Mouse (Mus musculus): ENCODE measurements around the gene 4933424G06Rik. TPM values are rescaled to one million over a fixed set of nuclear protein-coding genes. Genes with fewer than 3 reads are reported as not detected.

4933424G06Rik gene
- polyA plus RNA-seq, 1 experiment from 2014 or later, result not detected

GRCm38 (mm10) chr1:36770998-36771397 lies 61.0 kb downstream of the 4933424G06Rik start:
- 55% methylated on average over 26 of the region's 27 CpGs for WGBS (ENCODE audit: missing documents)

GRCm38 (mm10) chr1:36772198-36772934 lies 62.4 kb downstream of the 4933424G06Rik start:
- no peak overlapping the region for H3K4me3 ChIP-seq (ENCODE audit: inconsistent target)
- H3K36me3 ChIP-seq (ENCODE audit: inconsistent target), result no peaks in the 10 kb centered on the region
- no peak overlapping the region for H3K27ac ChIP-seq
- no peaks in the 10 kb centered on the region for H3K79me2 ChIP-seq (ENCODE audit: inconsistent target)
- 93% methylated on average over 9 of the region's 9 CpGs for WGBS (ENCODE audit: missing documents)

More at GRCm38 (mm10) chr1:36770998-36771397, 61.0 kb downstream of the 4933424G06Rik start:
- Histone ChIP-seq H3K36me3 (ENCODE audit: inconsistent target) (no peaks in the 10 kb centered on the region), H3K79me2 (ENCODE audit: inconsistent target) (no peaks in the 10 kb centered on the region), H3K27ac (no peak overlapping the region), H3K4me3 (ENCODE audit: inconsistent target) (no peak overlapping the region)

- no peak overlapping the region for H3K27ac ChIP-seq
- 86% methylated on average over 13 of the region's 13 CpGs for WGBS (ENCODE audit: missing documents)
- H3K4me3 ChIP-seq (ENCODE audit: inconsistent target), result no peak overlapping the region
- H3K36me3 ChIP-seq (ENCODE audit: inconsistent target), result no peaks in the 10 kb centered on the region
- no peaks in the 10 kb centered on the region for H3K79me2 ChIP-seq (ENCODE audit: inconsistent target)
These were observed 70.8 kb downstream of the 4933424G06Rik start for GRCm38 (mm10) chr1:36780793-36781192.

- Histone ChIP-seq H3K36me3 (ENCODE audit: inconsistent target) (no peaks in the 10 kb centered on the region), H3K79me2 (ENCODE audit: inconsistent target) (no peaks in the 10 kb centered on the region), H3K27ac (no peak overlapping the region), H3K4me3 (ENCODE audit: inconsistent target) (no peak overlapping the region)
- 95% methylated on average over 11 of the region's 11 CpGs for WGBS (ENCODE audit: missing documents)
These were observed 72.5 kb downstream of the 4933424G06Rik start for GRCm38 (mm10) chr1:36782476-36782875.

- H3K27ac ChIP-seq, result no peak overlapping the region
- no peaks in the 10 kb centered on the region for H3K79me2 ChIP-seq (ENCODE audit: inconsistent target)
- peak overlapping the region; percentile 22 for H3K4me3 ChIP-seq (ENCODE audit: inconsistent target)
- H3K36me3 ChIP-seq (ENCODE audit: inconsistent target), result no peaks in the 10 kb centered on the region
- WGBS (ENCODE audit: missing documents), result 4% methylated on average over 20 of the region's 20 CpGs
These were observed 74.6 kb downstream of the 4933424G06Rik start for GRCm38 (mm10) chr1:36784365-36785134.

GRCm38 (mm10) chr1:36785238-36785641 lies 75.3 kb downstream of the 4933424G06Rik start:
- 5% methylated on average over 16 of the region's 16 CpGs for WGBS (ENCODE audit: missing documents)
- H3K27ac ChIP-seq, result no peak overlapping the region
- H3K79me2 ChIP-seq (ENCODE audit: inconsistent target), result no peaks in the 10 kb centered on the region
- no peaks in the 10 kb centered on the region for H3K36me3 ChIP-seq (ENCODE audit: inconsistent target)
- H3K4me3 ChIP-seq (ENCODE audit: inconsistent target), result peak overlapping the region; percentile 22

- WGBS (ENCODE audit: missing documents), result 95% methylated on average over 6 of the region's 7 CpGs
- Histone ChIP-seq H3K79me2 (ENCODE audit: inconsistent target) (no peaks in the 10 kb centered on the region), H3K27ac (no peak overlapping the region), H3K36me3 (ENCODE audit: inconsistent target) (no peaks in the 10 kb centered on the region), H3K4me3 (ENCODE audit: inconsistent target) (no peak overlapping the region)
These were observed 76.4 kb downstream of the 4933424G06Rik start for GRCm38 (mm10) chr1:36786377-36786776.

GRCm38 (mm10) chr1:36789416-36789815 lies 79.5 kb downstream of the 4933424G06Rik start:
- 49% methylated on average over 8 of the region's 8 CpGs for WGBS (ENCODE audit: missing documents)
- Histone ChIP-seq H3K36me3 (ENCODE audit: inconsistent target) (peaks cover 25% of the 10 kb centered on the region), H3K27ac (no peak overlapping the region), H3K4me3 (ENCODE audit: inconsistent target) (no peak overlapping the region), H3K79me2 (ENCODE audit: inconsistent target) (no peaks in the 10 kb centered on the region)

GRCm38 (mm10) chr1:36796711-36797110 lies 86.8 kb downstream of the 4933424G06Rik start:
- no peaks in the 10 kb centered on the region for H3K79me2 ChIP-seq (ENCODE audit: inconsistent target)
- no peak overlapping the region for H3K27ac ChIP-seq
- no peak overlapping the region for H3K4me3 ChIP-seq (ENCODE audit: inconsistent target)
- WGBS (ENCODE audit: missing documents), result 92% methylated on average over 7 of the region's 7 CpGs
- H3K36me3 ChIP-seq (ENCODE audit: inconsistent target), result peaks cover 90% of the 10 kb centered on the region

GRCm38 (mm10) chr1:36797481-36797880 lies 87.5 kb downstream of the 4933424G06Rik start:
- Histone ChIP-seq H3K4me3 (ENCODE audit: inconsistent target) (no peak overlapping the region), H3K79me2 (ENCODE audit: inconsistent target) (no peaks in the 10 kb centered on the region), H3K36me3 (ENCODE audit: inconsistent target) (peaks cover 91% of the 10 kb centered on the region), H3K27ac (no peak overlapping the region)
- WGBS (ENCODE audit: missing documents), result 17% methylated on average over 10 of the region's 10 CpGs

- WGBS (ENCODE audit: missing documents), result 88% methylated on average over 3 of the region's 3 CpGs
- no peak overlapping the region for H3K4me3 ChIP-seq (ENCODE audit: inconsistent target)
- H3K27ac ChIP-seq, result no peak overlapping the region
- no peaks in the 10 kb centered on the region for H3K79me2 ChIP-seq (ENCODE audit: inconsistent target)
- H3K36me3 ChIP-seq (ENCODE audit: inconsistent target), result peaks cover 72% of the 10 kb centered on the region
These were observed 90.5 kb downstream of the 4933424G06Rik start for GRCm38 (mm10) chr1:36800379-36801011.

- 96% methylated on average over 9 of the region's 9 CpGs for WGBS (ENCODE audit: missing documents)
These were observed 94.3 kb downstream of the 4933424G06Rik start for GRCm38 (mm10) chr1:36804259-36804658.

GRCm38 (mm10) chr1:36804833-36805232 lies 94.9 kb downstream of the 4933424G06Rik start:
- Histone ChIP-seq H3K36me3 (ENCODE audit: inconsistent target) (peaks cover 61% of the 10 kb centered on the region), H3K27ac (no peak overlapping the region), H3K4me3 (ENCODE audit: inconsistent target) (no peak overlapping the region), H3K79me2 (ENCODE audit: inconsistent target) (no peaks in the 10 kb centered on the region)
- 95% methylated on average over 4 of the region's 4 CpGs for WGBS (ENCODE audit: missing documents)

More at GRCm38 (mm10) chr1:36804259-36804658, 94.3 kb downstream of the 4933424G06Rik start:
- Histone ChIP-seq H3K27ac (no peak overlapping the region), H3K79me2 (ENCODE audit: inconsistent target) (no peaks in the 10 kb centered on the region), H3K36me3 (ENCODE audit: inconsistent target) (peaks cover 61% of the 10 kb centered on the region), H3K4me3 (ENCODE audit: inconsistent target) (no peak overlapping the region)

GRCm38 (mm10) chr1:36806181-36806905 lies 96.4 kb downstream of the 4933424G06Rik start:
- H3K4me3 ChIP-seq (ENCODE audit: inconsistent target), result no peak overlapping the region
- peaks cover 63% of the 10 kb centered on the region for H3K36me3 ChIP-seq (ENCODE audit: inconsistent target)
- H3K27ac ChIP-seq, result no peak overlapping the region
- WGBS (ENCODE audit: missing documents), result 97% methylated on average over 7 of the region's 7 CpGs
- H3K79me2 ChIP-seq (ENCODE audit: inconsistent target), result no peaks in the 10 kb centered on the region

Data from macrophage (primary cell).